Mouse (Mus musculus) brain, embryonic 14.5 days (tissue): ENCODE data around the gene Cldn9. TPM values are rescaled to one million over a fixed set of nuclear protein-coding genes. Genes with fewer than 3 reads are reported as not detected.
A peak's percentile ranks its signal among the peaks of the same experiment; 100 is the strongest.

Experiments used
- DNase-seq: peaks from one replicate; pipeline ENCODE4 v3.0.0-alpha.2; 2011; ENCODE audit warnings: low read depth
- CTCF ChIP-seq: fragments of 200-500 bp; IDR thresholded peaks from 2 replicates; pipeline ENCODE4 v1.5.1; 2012; ENCODE audit warnings: inconsistent platforms, mild to moderate bottlenecking, moderate library complexity, borderline replicate concordance; ENCODE audit not compliant: insufficient read depth, insufficient read length; ENCODE audit errors: extremely low read depth
- POLR2A ChIP-seq: fragments of 200-500 bp; IDR thresholded peaks from 2 replicates; pipeline ENCODE4 v1.6.1; 2012; ENCODE audit warnings: mild to moderate bottlenecking, inconsistent platforms, borderline replicate concordance; ENCODE audit not compliant: poor library complexity, insufficient read depth, insufficient read length, severe bottlenecking; ENCODE audit errors: extremely low read depth
- polyA plus RNA-seq: library from polyadenylated mRNA; depleted of rRNA; stranded (reverse); fragments of >200 nt; gene quantifications from 2 replicates; pipeline ENCODE4 v1.2.3, GENCODE M21; 2012; rRNA removed

Cldn9 gene
- polyA plus RNA-seq, 1 experiment: 0.92 TPM

DNA sequence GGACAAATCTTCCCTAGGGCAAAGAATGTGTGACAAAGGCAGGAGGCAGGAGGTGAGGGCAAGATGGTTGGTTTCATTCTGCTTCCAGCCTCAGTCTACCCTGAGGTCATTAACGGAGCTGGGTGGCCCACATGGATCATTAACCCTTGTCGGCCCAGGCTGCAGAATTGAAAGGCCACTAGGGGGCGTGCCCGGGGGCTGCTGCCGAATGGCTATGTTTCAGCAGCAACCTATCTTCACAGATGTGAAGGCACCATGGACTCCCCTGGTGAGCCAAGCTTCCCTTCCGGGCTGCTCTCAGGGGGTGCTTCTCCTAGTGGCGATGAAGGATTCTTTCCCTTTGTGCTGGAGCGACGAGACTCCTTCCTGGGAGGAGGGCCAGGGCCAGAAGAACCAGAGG, 22.3 kb downstream of the Cldn9 start:
- TF ChIP-seq POLR2A (no peak), CTCF (peak; percentile 41; the same call in 1 of the 2 replicates)
- DNase-seq: no peak

DNA sequence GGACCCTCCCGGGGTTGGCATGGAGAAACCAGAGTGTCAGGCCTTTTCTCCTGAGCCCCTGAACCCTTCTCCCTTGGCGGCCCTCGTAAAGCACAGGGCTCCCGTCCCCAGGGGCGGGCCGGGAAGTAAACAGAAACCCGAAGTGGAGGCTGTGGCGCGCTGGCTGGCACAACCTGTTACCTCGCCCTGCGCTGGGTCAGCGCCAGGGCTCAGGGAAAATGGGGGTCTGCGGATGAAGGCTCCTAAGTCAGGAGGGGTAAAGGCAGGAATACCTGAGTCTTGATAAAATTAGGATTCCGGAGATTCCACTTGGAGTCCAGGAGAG, 23.0 kb downstream of the Cldn9 start:
- no peak for DNase-seq
- TF ChIP-seq CTCF: no peak

DNA sequence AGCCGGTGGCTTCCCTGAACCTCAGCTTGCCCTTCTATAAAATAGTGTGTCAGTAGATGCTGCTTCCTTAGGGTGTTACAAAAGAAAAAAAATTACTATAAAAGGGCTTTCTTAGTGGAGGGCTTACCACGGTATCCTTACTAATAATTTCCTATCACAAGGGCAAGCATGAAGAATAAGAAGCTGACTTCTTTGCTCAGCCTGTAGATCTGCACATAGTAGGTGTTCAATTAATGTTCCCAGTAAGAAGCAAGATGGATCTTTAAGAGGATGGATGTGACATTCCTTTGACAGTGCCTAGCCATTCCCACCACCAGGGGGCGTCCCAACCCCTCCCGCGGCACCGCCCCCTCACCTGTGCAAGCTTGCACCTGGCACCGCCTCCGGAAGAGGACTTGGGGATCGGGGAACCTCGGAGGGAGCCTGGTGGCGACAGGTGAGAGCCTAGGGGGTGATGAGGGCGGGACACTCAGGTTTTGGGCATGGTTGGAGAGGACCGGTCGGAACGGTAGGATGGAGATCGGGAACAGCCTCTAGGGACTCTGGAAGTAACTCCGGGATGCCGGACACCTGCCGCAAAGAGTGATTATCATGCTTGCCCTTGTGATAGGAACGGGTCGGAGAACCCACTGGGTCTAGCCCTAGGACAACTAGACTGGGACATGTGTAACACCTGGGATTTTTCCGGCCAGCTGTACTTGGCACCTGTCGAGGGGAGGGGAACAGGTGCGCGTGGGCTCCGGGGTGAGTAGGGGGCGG, 23.5 kb downstream of the Cldn9 start, which contains the start of gene Bicdl2:
Bicdl2 (plus strand) TSS at position 390 of the 759 bp plus-strand sequence.
- no peak for DNase-seq
- TF ChIP-seq POLR2A: no peak
- peak; percentile 50 for TF ChIP-seq CTCF

GRCm38 (mm10) chr17:23658450-23658849, 25.4 kb downstream of the Cldn9 start:
- TF ChIP-seq CTCF (no peak), POLR2A (no peak)
- DNase-seq: no peak

DNA sequence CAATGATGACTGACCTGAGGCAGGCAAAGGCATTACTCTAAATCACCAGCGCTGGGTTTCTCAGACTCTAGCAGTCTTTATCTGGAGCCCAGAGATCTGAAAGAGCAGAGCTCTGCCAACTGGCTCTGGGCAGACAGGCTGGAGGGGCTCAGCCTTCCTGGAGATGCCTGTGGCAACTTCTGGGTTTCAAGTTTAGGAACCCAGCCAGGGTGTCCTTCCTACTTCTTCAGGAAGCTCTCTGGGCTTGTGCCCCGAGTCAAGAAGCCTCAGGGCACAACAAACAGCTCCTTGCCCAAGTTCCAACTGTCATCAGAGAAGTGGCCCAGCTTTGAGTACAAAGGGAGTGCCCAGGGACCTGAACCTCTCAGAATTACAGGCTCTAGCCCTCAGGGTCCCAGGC, 29.4 kb downstream of the Cldn9 start:
- TF ChIP-seq POLR2A (no peak), CTCF (no peak)
- DNase-seq: no peak

GRCm38 (mm10) chr17:23654001-23654400, 29.8 kb downstream of the Cldn9 start:
- DNase-seq: no peak
- TF ChIP-seq CTCF (no peak), POLR2A (no peak)

- no peak for DNase-seq
Measured at GRCm38 (mm10) chr17:23653324-23653723, 30.5 kb downstream of the Cldn9 start.

GRCm38 (mm10) chr17:23651363-23651762, 32.5 kb downstream of the Cldn9 start:
- no peak for DNase-seq
- TF ChIP-seq POLR2A (no peak), CTCF (no peak)

More at GRCm38 (mm10) chr17:23653324-23653723, 30.5 kb downstream of the Cldn9 start:
- TF ChIP-seq POLR2A (no peak), CTCF (no peak; the same call in 1 of the 2 replicates)

GRCm38 (mm10) chr17:23645894-23646293, 37.9 kb downstream of the Cldn9 start:
- no peak for DNase-seq
- TF ChIP-seq POLR2A (no peak), CTCF (no peak)

- TF ChIP-seq POLR2A (no peak), CTCF (no peak)
Measured at GRCm38 (mm10) chr17:23644613-23645495, 39.0 kb downstream of the Cldn9 start, which contains the start of gene Mmp25. TSS of gene Mmp25 (minus strand) at chr17:23645277.

More at GRCm38 (mm10) chr17:23644613-23645495, 39.0 kb downstream of the Cldn9 start, which contains the start of gene Mmp25:
- DNase-seq: peak; percentile 14

Other genes with a start within 250 kb of the Cldn9 start
- not detected in 2 replicates for gene Vmn2r117, start 204.3 kb downstream of the Cldn9 start, polyA plus RNA-seq
- 16.7 and 21.4 TPM in 2 replicates for gene Zfp213, start 119.8 kb downstream of the Cldn9 start, polyA plus RNA-seq
- gene Zfp13, start 84.5 kb downstream of the Cldn9 start, polyA plus RNA-seq: 46.8 and 47.4 TPM in 2 replicates
- 0.05 and 0.22 TPM in 2 replicates for gene Zscan10, start 83.2 kb downstream of the Cldn9 start, polyA plus RNA-seq
- 1.3 and 1.9 TPM in 2 replicates for gene Mmp25, start 38.7 kb downstream of the Cldn9 start, polyA plus RNA-seq
- 0.08 and 0.24 TPM in 2 replicates for gene Bicdl2, start 23.5 kb downstream of the Cldn9 start, polyA plus RNA-seq
- 67.6 and 81.2 TPM in 2 replicates for gene Hcfc1r1, start 10.4 kb downstream of the Cldn9 start, polyA plus RNA-seq
- 38.7 and 54.6 TPM in 2 replicates for gene Thoc6, start 10.1 kb downstream of the Cldn9 start, polyA plus RNA-seq
- gene Tnfrsf12a, start 6.6 kb downstream of the Cldn9 start, polyA plus RNA-seq: 1.7 and 2.1 TPM in 2 replicates
- gene Cldn6, start 4.8 kb downstream of the Cldn9 start, polyA plus RNA-seq: 0.83 and 1.3 TPM in 2 replicates
- gene 1520401A03Rik, start 38.8 kb upstream of the Cldn9 start, polyA plus RNA-seq: 0.14 and 0.28 TPM in 2 replicates
- gene Pkmyt1, start 42.3 kb upstream of the Cldn9 start, polyA plus RNA-seq: 24.4 and 47.9 TPM in 2 replicates
- gene Paqr4, start 56.8 kb upstream of the Cldn9 start, polyA plus RNA-seq: 33.3 and 41.0 TPM in 2 replicates
- 2.8 and 3.7 TPM in 2 replicates for gene Kremen2, start 61.8 kb upstream of the Cldn9 start, polyA plus RNA-seq
- gene Flywch1, start 87.6 kb upstream of the Cldn9 start, polyA plus RNA-seq: 110 and 150 TPM in 2 replicates
- gene Flywch2, start 102.1 kb upstream of the Cldn9 start, polyA plus RNA-seq: 54.6 and 59.4 TPM in 2 replicates
- gene Srrm2, start 106.5 kb upstream of the Cldn9 start, polyA plus RNA-seq: 749 and 826 TPM in 2 replicates
- gene Elob, start 145.1 kb upstream of the Cldn9 start, polyA plus RNA-seq: 824 and 1,130 TPM in 2 replicates
- gene Prss33, start 152.0 kb upstream of the Cldn9 start, polyA plus RNA-seq: 0.38 and 0.54 TPM in 2 replicates
- 0.04 and 0.24 TPM in 2 replicates for gene Prss32, start 159.8 kb upstream of the Cldn9 start, polyA plus RNA-seq
- 1.3 and 2.1 TPM in 2 replicates for gene Prss41, start 160.1 kb upstream of the Cldn9 start, polyA plus RNA-seq
- gene Prss21, start 184.0 kb upstream of the Cldn9 start, polyA plus RNA-seq: not detected in 2 replicates
- gene Dcpp1, start 196.8 kb upstream of the Cldn9 start, polyA plus RNA-seq: not detected in 2 replicates
- gene Dcpp2, start 196.9 kb upstream of the Cldn9 start, polyA plus RNA-seq: not detected in 2 replicates
- not detected in 2 replicates for gene Dcpp3, start 233.4 kb upstream of the Cldn9 start, polyA plus RNA-seq